Mouse (Mus musculus): ENCODE data around the gene Pcp4l1. TPM values are rescaled to one million over a fixed set of nuclear protein-coding genes. Genes with fewer than 3 reads are reported as not detected.

The Pcp4l1 gene
- total and polyA plus RNA-seq, 3 experiments: not detected

DNA sequence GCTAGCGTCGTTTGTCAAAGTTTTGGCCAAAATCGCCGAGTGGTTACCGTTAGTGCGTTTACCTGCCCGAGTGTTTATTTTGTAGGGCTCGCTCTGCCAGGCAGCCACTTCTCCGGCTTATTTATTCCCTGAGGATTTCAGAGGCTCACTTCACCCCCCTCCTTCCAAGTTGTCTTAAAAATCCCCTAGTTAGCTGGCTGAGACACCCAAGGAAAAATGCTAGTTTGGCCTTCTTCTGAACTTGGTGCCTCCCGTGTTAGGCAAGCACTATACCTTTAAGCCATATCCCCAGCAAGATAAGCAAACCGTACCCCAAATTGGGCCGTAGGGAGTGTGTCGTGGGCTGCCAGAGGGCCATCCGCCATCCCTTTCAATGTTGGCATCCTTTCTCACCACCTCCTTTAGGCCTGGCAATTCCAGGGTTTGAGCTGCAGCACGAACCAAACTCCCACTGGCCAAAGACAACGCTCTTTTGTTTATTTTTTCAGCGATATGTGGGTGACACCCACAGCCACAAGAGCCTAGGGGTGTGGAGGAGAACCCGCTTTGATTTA, 45.2 kb downstream of the Pcp4l1 start:
- no peaks in the 10 kb centered on the region for H3K9me3 ChIP-seq (replicated peaks; ENCODE audit: insufficient read depth, low read length)
- peak overlapping the region; percentile 64 for H3K9ac ChIP-seq (ENCODE audit: control insufficient read depth, low read depth, low read length, poor library complexity, severe bottlenecking)
- TF ChIP-seq RAD21 (IDR thresholded peaks at IDR 0.05; ENCODE audit: low read depth, low read length) (no peak), GATA1 (IDR thresholded peaks at IDR 0.05; ENCODE audit: low read depth, low read length) (0 out of 2 replicates have a peak, but pooled peaks have one; percentile 38), UBTF (IDR thresholded peaks at IDR 0.05; ENCODE audit: borderline replicate concordance, insufficient read depth, low read depth, low read length) (no peak), SIN3A (IDR thresholded peaks at IDR 0.05; ENCODE audit: low read length) (peak; percentile 11)
- H3K79me2 ChIP-seq (ENCODE audit: control insufficient read depth, insufficient read depth, low read length, poor library complexity): peaks cover 14% of the 10 kb centered on the region
- peaks cover 0 to 22% of the 10 kb centered on the region in 2 experiments; a peak in 2 of 4 replicates for H3K36me3 ChIP-seq (ENCODE audit: control insufficient read depth in 1 of 2, insufficient read depth in 2 of 2, low read length in 2 of 2)
- no peaks in the 10 kb centered on the region for H3K27me3 ChIP-seq (ENCODE audit: control insufficient read depth in 1 of 2, insufficient read depth in 2 of 2, low read length in 2 of 2)
- peak overlapping the region; percentile 64 to 96 for H3K4me3 ChIP-seq (ENCODE audit: control insufficient read depth in 1 of 2, insufficient read depth in 1 of 2, low read depth in 2 of 2, low read length in 2 of 2)
- peak overlapping the region; percentile 13; the same call in 1 of the 2 replicates for H3K27ac ChIP-seq (ENCODE audit: control insufficient read depth, low read depth, low read length)
- DNase-seq (ENCODE audit: low read depth, low spot score): peak; percentile 55
- H3K4me1 ChIP-seq (ENCODE audit: control insufficient read depth in 1 of 2, insufficient read depth in 2 of 2, low read length in 2 of 2): peaks cover 2 to 18% of the 10 kb centered on the region in 2 experiments

DNA sequence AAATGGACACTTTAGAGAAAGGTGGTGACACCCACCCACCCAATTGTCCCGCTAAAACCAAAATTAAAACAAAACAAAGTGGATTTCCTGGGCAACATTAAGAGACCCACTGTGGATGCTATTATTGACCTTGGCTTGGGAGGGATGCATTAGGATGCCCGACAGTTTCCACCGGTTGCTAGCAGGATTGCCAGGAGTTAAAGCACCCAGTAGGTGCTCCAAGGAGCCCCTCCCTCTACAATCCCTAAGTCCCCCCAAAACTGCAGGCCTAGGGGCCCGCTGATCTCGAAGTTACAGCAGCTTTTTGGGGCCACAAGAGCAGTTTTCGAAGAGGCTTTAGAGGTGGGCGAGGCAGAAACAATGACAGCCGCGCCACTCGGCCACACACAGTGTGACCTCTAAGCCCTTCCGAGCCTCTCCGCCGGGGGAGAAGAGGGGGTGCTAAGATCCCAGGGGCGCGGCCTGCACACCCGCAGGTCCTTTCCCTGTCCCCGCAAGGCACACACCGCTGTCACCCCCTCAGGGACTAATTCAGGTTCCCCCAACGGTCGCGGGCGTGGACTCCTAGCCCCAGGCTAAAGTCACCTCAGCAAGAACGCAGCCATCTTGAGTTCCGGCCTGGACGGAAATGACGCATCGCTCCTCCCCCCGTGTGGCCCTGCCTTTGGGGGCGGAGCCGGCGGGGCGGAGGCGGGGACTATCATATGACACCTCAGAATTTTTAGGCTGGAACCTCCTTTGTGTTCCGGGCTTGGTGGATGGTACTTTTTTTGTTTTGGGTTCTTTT, 45.9 kb downstream of the Pcp4l1 start, which contains the start of the genes Sdhc and Mpz:
Gene Sdhc, minus strand, starts transcription at position 630 of the 787 bp plus-strand sequence.
Gene Mpz, plus strand, starts transcription at position 738 of the 787 bp plus-strand sequence.
- Histone ChIP-seq H3K27ac (ENCODE audit: control insufficient read depth, low read depth, low read length) (peak within 1 kb of the TSS; percentile 56), H3K9ac (ENCODE audit: control insufficient read depth, low read depth, low read length, poor library complexity, severe bottlenecking) (peak within 1 kb of the TSS; percentile 89), H3K36me3 (ENCODE audit: control insufficient read depth in 1 of 2, insufficient read depth in 2 of 2, low read length in 2 of 2) (peaks cover 0 to 22% of the 10 kb centered on the region in 2 experiments; a peak in 3 of 4 replicates), H3K4me3 (ENCODE audit: control insufficient read depth in 1 of 2, insufficient read depth in 1 of 2, low read depth in 2 of 2, low read length in 2 of 2) (peak within 1 kb of the TSS; percentile 89 to 96), H3K4me1 (ENCODE audit: control insufficient read depth in 1 of 2, insufficient read depth in 2 of 2, low read length in 2 of 2) (peaks cover 2 to 18% of the 10 kb centered on the region in 2 experiments), H3K27me3 (ENCODE audit: control insufficient read depth in 1 of 2, insufficient read depth in 2 of 2, low read length in 2 of 2) (no peaks in the 10 kb centered on the region), H3K79me2 (ENCODE audit: control insufficient read depth, insufficient read depth, low read length, poor library complexity) (peaks cover 14% of the 10 kb centered on the region), H3K9me3 (replicated peaks; ENCODE audit: insufficient read depth, low read length) (no peaks in the 10 kb centered on the region)
- DNase-seq (ENCODE audit: low read depth, low spot score): peak; percentile 96
- no peak for TF ChIP-seq RAD21 (IDR thresholded peaks at IDR 0.05; ENCODE audit: low read depth, low read length)
- peak; percentile 33; the same call in 1 of the 2 replicates for TF ChIP-seq KAT2A (conservative IDR thresholded peaks at IDR 0.05; ENCODE audit: low read depth, low read length)
- no peak for TF ChIP-seq USF2 (IDR thresholded peaks at IDR 0.05; ENCODE audit: borderline replicate concordance in 1 of 2, insufficient read depth in 1 of 2, low read depth in 1 of 2, low read length in 2 of 2)
- peak; percentile 26; the same call in 1 of the 2 replicates for TF ChIP-seq RCOR1 (IDR thresholded peaks at IDR 0.05; ENCODE audit: low read depth, low read length)
- TF ChIP-seq TCF12 (IDR thresholded peaks at IDR 0.05; ENCODE audit: low read depth, low read length): peak; percentile 71
- TF ChIP-seq NELFE (IDR thresholded peaks at IDR 0.05; ENCODE audit: low read depth, low read length): peak; percentile 91
- TF ChIP-seq USF1 (IDR thresholded peaks at IDR 0.05; ENCODE audit: low read depth, low read length): peak; percentile 59; the same call in 1 of the 2 replicates
- peak; percentile 86 for TF ChIP-seq HCFC1 (IDR thresholded peaks at IDR 0.05; ENCODE audit: low read depth, low read length)
- peak; percentile 81 for TF ChIP-seq SIN3A (IDR thresholded peaks at IDR 0.05; ENCODE audit: low read length)
- TF ChIP-seq MAX (IDR thresholded peaks at IDR 0.05; ENCODE audit: low read length): peak; percentile 55
- no peak for TF ChIP-seq SMC3 (IDR thresholded peaks at IDR 0.05; ENCODE audit: low read depth, low read length)
- TF ChIP-seq ZNF384 (IDR thresholded peaks at IDR 0.05; ENCODE audit: low read depth, low read length): no peak
- no peak for TF ChIP-seq UBTF (IDR thresholded peaks at IDR 0.05; ENCODE audit: borderline replicate concordance, insufficient read depth, low read depth, low read length)
- peak; percentile 52; the same call in 1 of the 2 replicates for TF ChIP-seq ELF1 (IDR thresholded peaks at IDR 0.05; ENCODE audit: low read depth, low read length)
- no peak for TF ChIP-seq CTCF (IDR thresholded peaks at IDR 0.05 in 2 of 3, conservative IDR thresholded peaks at IDR 0.05 in 1 of 3; ENCODE audit: control insufficient read depth in 1 of 3, insufficient read depth in 1 of 3, low read depth in 2 of 3, low read length in 3 of 3, poor library complexity in 1 of 3, severe bottlenecking in 1 of 3)
- peak; percentile 87 for TF ChIP-seq ZMIZ1 (IDR thresholded peaks at IDR 0.05; ENCODE audit: low read depth, low read length)
- 0 out of 2 replicates have a peak, but pooled peaks have one; percentile 32 for TF ChIP-seq E2F4 (IDR thresholded peaks at IDR 0.05; ENCODE audit: borderline replicate concordance, low read depth, low read length)
- peak; percentile 32; the same call in 1 of the 2 replicates for TF ChIP-seq ETS1 (IDR thresholded peaks at IDR 0.05; ENCODE audit: low read depth, low read length)
- TF ChIP-seq GATA1 (IDR thresholded peaks at IDR 0.05; ENCODE audit: low read depth, low read length): no peak
- TF ChIP-seq MAFK (IDR thresholded peaks at IDR 0.05; ENCODE audit: borderline replicate concordance, low read depth, low read length): no peak
- peak; percentile 83; the same call in 1 of the 2 replicates for TF ChIP-seq CHD1 (IDR thresholded peaks at IDR 0.05; ENCODE audit: low read depth, low read length)
- peak; percentile 94 for TF ChIP-seq POLR2AphosphoS2 (IDR thresholded peaks at IDR 0.05; ENCODE audit: low read length)
- TF ChIP-seq GABPA (IDR thresholded peaks at IDR 0.05; ENCODE audit: low read depth, low read length): no peak
- TF ChIP-seq POLR2AphosphoS5 (IDR thresholded peaks at IDR 0.05; ENCODE audit: borderline replicate concordance, low read depth, low read length): no peak
- no peak for TF ChIP-seq ZC3H11A (IDR thresholded peaks at IDR 0.05; ENCODE audit: low read depth, low read length)
- no peak for TF ChIP-seq BHLHE40 (IDR thresholded peaks at IDR 0.05; ENCODE audit: borderline replicate concordance, low read depth, low read length)
- TF ChIP-seq POLR2A (IDR thresholded peaks at IDR 0.05; ENCODE audit: control insufficient read depth in 1 of 2, insufficient read depth in 1 of 2, low read depth in 1 of 2, low read length in 2 of 2, poor library complexity in 1 of 2): peak; percentile 74 to 91; a peak in 3 of 4 replicates

Measured in MEL (cell line).